Mouse (Mus musculus): ENCODE results near the gene Duoxa2. TPM values are rescaled to one million over a fixed set of nuclear protein-coding genes. Genes with fewer than 3 reads are reported as not detected.

Gene Duoxa2
- polyA plus RNA-seq (2014; fragmentation: Nextera tagmentation; extraction: Ambion mirVana), result 0.46 TPM in 1 of 2 replicates, not detected in the other

DNA sequence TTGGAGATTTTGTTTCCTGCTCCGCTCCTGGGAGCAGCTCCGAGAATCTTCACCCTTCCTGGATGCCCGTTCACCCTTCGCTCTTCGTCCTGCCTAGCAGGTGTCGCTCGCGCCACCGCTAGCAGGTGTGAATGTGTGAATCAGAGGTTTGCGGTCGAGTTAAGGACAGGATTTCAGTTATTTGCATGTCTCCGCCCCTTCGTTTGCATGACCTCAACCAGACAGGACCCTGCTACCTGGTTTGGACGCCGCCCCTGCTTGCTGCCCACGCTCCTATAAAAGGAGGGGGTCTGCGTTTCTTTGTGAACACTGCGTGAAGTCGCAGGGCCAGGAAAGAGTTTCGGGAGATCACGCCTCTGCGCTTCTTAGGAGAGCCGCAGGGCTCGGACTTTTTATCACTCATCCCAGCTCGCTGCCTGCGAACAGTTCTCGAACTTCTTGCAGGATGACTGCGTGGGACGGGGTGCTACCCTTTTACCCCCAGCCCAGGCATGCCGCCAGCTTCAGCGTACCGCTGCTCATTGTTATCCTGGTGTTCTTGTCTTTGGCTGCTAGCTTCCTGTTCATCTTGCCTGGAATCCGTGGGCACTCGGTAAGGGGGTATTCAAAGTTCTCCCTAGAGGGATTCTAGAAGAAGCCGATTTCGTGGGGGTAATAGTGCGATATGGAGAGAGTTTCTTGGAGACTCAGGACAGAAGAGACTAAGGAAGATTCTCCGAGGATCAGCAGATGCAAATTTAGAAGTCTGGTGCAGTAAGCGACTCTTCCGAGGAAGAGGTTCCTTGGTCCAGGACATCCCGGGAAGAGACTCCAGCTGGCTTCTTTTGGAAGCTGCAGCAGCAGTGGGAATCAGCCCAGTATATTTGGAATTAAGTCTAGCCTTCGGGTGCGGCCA lies at the start of gene Duoxa2:
TSS of gene Duoxa2 (plus strand) at position 305 of the 895 bp plus-strand sequence.
- peak within 1 kb of the TSS; percentile 22 for H3K4me3 ChIP-seq (replicated peaks; ENCODE audit: low read length)
- ATAC-seq (ENCODE audit: low FRiP score) (no peak), DNase-seq (ENCODE audit: low spot score) (no peak)
- H3K4me1 ChIP-seq (replicated peaks; ENCODE audit: control insufficient read depth, insufficient read depth, low read length), result peaks cover 33% of the 10 kb centered on the region
- H3K27me3 ChIP-seq (ENCODE audit: control insufficient read depth, insufficient read depth, low read length), result peaks cover 94% of the 10 kb centered on the region
- H3K9me3 ChIP-seq (ENCODE audit: control insufficient read depth, low read length), result no peaks in the 10 kb centered on the region
- H3K9ac ChIP-seq, result no peak within 1 kb of the TSS
- 1% methylated on average over 43 of the region's 43 CpGs for WGBS
- H3K36me3 ChIP-seq (replicated peaks; ENCODE audit: control insufficient read depth, insufficient read depth), result no peaks in the 10 kb centered on the region
- H3K4me2 ChIP-seq (replicated peaks), result peak within 1 kb of the TSS; percentile 46
- no peak within 1 kb of the TSS for H3K27ac ChIP-seq

DNA sequence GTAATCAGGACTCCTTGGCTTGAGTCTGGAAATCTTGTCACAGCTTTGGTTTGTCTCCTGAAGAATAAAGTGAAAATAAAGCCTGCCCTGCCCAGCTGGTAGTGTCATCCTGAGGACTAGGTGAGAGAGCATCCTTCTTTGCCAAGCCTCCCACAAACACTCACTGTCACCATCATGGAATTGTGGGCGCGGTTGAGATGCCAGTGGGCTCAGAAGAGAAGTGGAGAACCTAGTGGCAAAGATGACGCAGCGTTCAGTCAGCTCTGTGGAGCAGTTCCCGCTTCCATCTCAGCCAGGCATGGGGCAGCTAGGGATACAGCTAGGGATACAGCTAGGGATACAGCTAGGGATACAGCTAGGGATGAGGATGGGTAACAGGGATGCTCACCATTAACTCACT lies 42.7 kb upstream of the Duoxa2 start:
- Histone ChIP-seq H3K27ac (no peak overlapping the region), H3K36me3 (replicated peaks; ENCODE audit: control insufficient read depth, insufficient read depth) (no peaks in the 10 kb centered on the region), H3K9ac (no peak overlapping the region), H3K4me2 (replicated peaks) (no peak overlapping the region), H3K4me3 (replicated peaks; ENCODE audit: low read length) (no peak overlapping the region), H3K9me3 (ENCODE audit: control insufficient read depth, low read length) (no peaks in the 10 kb centered on the region), H3K4me1 (replicated peaks; ENCODE audit: control insufficient read depth, insufficient read depth, low read length) (no peaks in the 10 kb centered on the region), H3K27me3 (ENCODE audit: control insufficient read depth, insufficient read depth, low read length) (no peaks in the 10 kb centered on the region)
- DNase-seq (ENCODE audit: low spot score), result no peak
- 93% methylated on average over 5 of the region's 5 CpGs for WGBS
- no peak for ATAC-seq (ENCODE audit: low FRiP score)

- H3K27ac ChIP-seq, result no peak overlapping the region
- H3K4me1 ChIP-seq (replicated peaks; ENCODE audit: control insufficient read depth, insufficient read depth, low read length), result peaks cover 8% of the 10 kb centered on the region; the same call in 1 of the 2 replicates
- WGBS, result 95% methylated on average over 5 of the region's 5 CpGs
- no peaks in the 10 kb centered on the region for H3K36me3 ChIP-seq (replicated peaks; ENCODE audit: control insufficient read depth, insufficient read depth)
- no peak overlapping the region for H3K9ac ChIP-seq
- no peak overlapping the region for H3K4me3 ChIP-seq (replicated peaks; ENCODE audit: low read length)
- H3K27me3 ChIP-seq (ENCODE audit: control insufficient read depth, insufficient read depth, low read length), result no peaks in the 10 kb centered on the region
- ATAC-seq (ENCODE audit: low FRiP score), result no peak
- H3K9me3 ChIP-seq (ENCODE audit: control insufficient read depth, low read length), result no peaks in the 10 kb centered on the region
- H3K4me2 ChIP-seq (replicated peaks), result no peak overlapping the region
- no peak for DNase-seq (ENCODE audit: low spot score)
Observed at GRCm38 (mm10) chr2:122260729-122261128, 38.0 kb upstream of the Duoxa2 start.

DNA sequence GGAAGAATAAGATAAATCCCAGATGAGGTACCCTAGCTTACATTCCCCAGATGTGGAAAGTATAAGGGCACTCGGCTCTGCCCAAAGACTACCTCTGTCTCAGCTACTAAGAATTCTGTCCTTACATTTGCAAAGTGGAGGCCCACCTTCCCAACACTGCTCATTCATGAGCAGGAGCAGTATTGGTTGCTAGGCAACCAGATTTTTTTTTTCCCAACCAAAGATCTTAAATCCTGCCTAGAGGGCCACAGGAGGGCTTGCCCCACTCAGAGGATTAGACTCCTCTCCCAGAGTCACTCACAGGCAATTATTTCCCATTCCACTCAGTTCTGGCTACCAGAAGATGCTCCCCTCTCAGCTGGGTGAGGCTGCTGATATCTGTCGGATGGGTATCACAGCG lies 34.0 kb upstream of the Duoxa2 start:
- no peak overlapping the region for H3K4me2 ChIP-seq (replicated peaks)
- ATAC-seq (ENCODE audit: low FRiP score) (peak; percentile 72), DNase-seq (ENCODE audit: low spot score) (peak; percentile 68)
- H3K27me3 ChIP-seq (ENCODE audit: control insufficient read depth, insufficient read depth, low read length), result no peaks in the 10 kb centered on the region
- H3K36me3 ChIP-seq (replicated peaks; ENCODE audit: control insufficient read depth, insufficient read depth), result no peaks in the 10 kb centered on the region
- no peak overlapping the region for H3K4me3 ChIP-seq (replicated peaks; ENCODE audit: low read length)
- no peak overlapping the region for H3K27ac ChIP-seq
- 62% methylated on average over 3 of the region's 3 CpGs for whole genome bisulfite sequencing
- H3K9me3 ChIP-seq (ENCODE audit: control insufficient read depth, low read length), result no peaks in the 10 kb centered on the region
- no peak overlapping the region for H3K9ac ChIP-seq
- H3K4me1 ChIP-seq (replicated peaks; ENCODE audit: control insufficient read depth, insufficient read depth, low read length), result peaks cover 8% of the 10 kb centered on the region; the same call in 1 of the 2 replicates

DNA sequence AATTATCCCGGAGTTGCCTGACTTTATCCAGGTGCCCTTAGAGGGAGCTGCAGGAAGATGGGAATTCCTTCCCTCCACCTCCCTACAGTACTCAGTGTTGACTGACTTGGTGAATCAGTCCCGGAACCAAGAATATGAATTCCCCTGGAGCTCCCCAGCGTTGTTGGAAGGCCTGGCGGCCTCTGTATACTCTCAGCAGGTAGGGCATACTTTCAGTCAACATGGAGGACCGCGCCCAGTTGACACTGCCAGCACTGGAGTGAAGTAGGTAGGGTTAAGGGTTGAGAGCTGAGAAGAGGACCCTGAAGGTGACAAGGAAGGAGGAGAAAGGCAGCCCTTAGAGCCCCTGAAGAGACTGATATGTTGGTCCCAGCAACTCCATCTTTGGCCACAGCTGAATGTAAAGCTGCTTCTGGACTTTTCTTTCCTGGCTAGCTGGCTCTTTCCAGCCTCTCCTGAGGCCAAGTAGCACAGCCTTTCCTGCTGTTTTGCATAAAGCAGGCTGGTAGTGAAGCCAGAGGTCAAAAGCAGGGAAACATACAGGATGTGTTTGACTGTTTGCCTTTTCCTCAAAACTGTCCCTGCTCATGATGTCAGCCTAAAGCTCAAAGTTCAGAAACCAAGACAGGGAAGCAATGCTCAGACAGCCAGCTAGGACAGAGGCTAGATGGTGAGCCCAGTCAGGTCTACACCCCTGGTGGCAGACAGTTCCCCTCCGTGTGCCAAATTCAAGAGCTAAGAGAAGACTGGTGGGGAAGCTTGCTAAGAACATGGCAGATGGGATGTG lies 32.1 kb upstream of the Duoxa2 start:
- ATAC-seq (ENCODE audit: low FRiP score), result no peak
- no peaks in the 10 kb centered on the region for H3K9me3 ChIP-seq (ENCODE audit: control insufficient read depth, low read length)
- H3K4me3 ChIP-seq (replicated peaks; ENCODE audit: low read length), result no peak overlapping the region
- no peak overlapping the region for H3K27ac ChIP-seq
- no peaks in the 10 kb centered on the region for H3K36me3 ChIP-seq (replicated peaks; ENCODE audit: control insufficient read depth, insufficient read depth)
- no peaks in the 10 kb centered on the region for H3K27me3 ChIP-seq (ENCODE audit: control insufficient read depth, insufficient read depth, low read length)
- H3K4me2 ChIP-seq (replicated peaks), result no peak overlapping the region
- DNase-seq (ENCODE audit: low spot score), result no peak
- 95% methylated on average over 7 of the region's 7 CpGs for WGBS
- H3K9ac ChIP-seq, result no peak overlapping the region
- peaks cover 8% of the 10 kb centered on the region; the same call in 1 of the 2 replicates for H3K4me1 ChIP-seq (replicated peaks; ENCODE audit: control insufficient read depth, insufficient read depth, low read length)

DNA sequence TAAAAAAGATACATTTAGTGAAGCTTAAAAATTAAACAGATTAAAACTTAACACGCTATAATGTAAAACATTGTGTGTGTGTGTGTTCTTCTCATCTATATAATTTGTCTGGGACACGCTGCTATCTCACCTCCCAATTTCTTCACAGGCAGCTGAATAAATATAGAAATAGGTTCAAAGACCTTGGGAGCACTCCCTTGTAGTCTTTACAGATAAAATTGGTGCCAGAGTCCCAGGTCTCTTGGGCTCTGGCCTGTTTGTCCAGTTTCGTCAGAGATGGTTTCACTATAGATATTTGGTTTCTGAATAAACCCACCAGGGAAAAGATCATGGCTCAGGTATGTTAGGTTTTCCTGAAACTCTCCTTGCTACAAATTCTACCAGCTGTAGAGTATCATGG lies 19.9 kb upstream of the Duoxa2 start:
- Histone ChIP-seq H3K4me1 (replicated peaks; ENCODE audit: control insufficient read depth, insufficient read depth, low read length) (no peaks in the 10 kb centered on the region), H3K4me3 (replicated peaks; ENCODE audit: low read length) (no peak overlapping the region), H3K27me3 (ENCODE audit: control insufficient read depth, insufficient read depth, low read length) (no peaks in the 10 kb centered on the region), H3K9me3 (ENCODE audit: control insufficient read depth, low read length) (no peaks in the 10 kb centered on the region), H3K9ac (no peak overlapping the region), H3K36me3 (replicated peaks; ENCODE audit: control insufficient read depth, insufficient read depth) (no peaks in the 10 kb centered on the region), H3K27ac (no peak overlapping the region), H3K4me2 (replicated peaks) (no peak overlapping the region)
- DNase-seq (ENCODE audit: low spot score) (no peak), ATAC-seq (ENCODE audit: low FRiP score) (no peak)
- WGBS, result 97% methylated on average over 3 of the region's 3 CpGs

DNA sequence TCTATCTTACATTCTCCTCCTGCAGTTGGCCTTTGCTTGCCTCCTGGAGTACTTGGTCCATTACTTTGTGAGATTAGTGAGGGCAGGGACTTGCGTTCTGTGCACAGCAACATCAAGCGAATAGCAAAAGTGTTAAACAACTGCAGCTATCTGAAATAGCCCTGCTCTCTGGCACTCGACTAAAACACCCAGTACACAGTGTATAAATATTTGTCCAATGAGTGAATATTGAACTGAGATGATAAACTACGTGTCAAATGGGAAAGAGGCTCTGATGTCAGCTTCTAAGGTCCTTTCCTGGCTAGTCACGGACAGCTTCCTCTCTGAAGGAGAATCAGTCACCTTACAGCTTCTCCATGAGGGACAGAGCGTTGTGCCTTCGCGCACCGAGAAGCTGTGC lies 14.6 kb upstream of the Duoxa2 start:
- H3K27me3 ChIP-seq (ENCODE audit: control insufficient read depth, insufficient read depth, low read length), result no peaks in the 10 kb centered on the region
- H3K9me3 ChIP-seq (ENCODE audit: control insufficient read depth, low read length), result no peaks in the 10 kb centered on the region
- DNase-seq (ENCODE audit: low spot score) (no peak), ATAC-seq (ENCODE audit: low FRiP score) (no peak)
- H3K27ac ChIP-seq, result no peak overlapping the region
- H3K4me3 ChIP-seq (replicated peaks; ENCODE audit: low read length), result no peak overlapping the region
- H3K4me2 ChIP-seq (replicated peaks), result no peak overlapping the region
- no peaks in the 10 kb centered on the region for H3K4me1 ChIP-seq (replicated peaks; ENCODE audit: control insufficient read depth, insufficient read depth, low read length)
- 88% methylated on average over 9 of the region's 9 CpGs for WGBS
- H3K36me3 ChIP-seq (replicated peaks; ENCODE audit: control insufficient read depth, insufficient read depth), result no peaks in the 10 kb centered on the region
- H3K9ac ChIP-seq, result no peak overlapping the region

DNA sequence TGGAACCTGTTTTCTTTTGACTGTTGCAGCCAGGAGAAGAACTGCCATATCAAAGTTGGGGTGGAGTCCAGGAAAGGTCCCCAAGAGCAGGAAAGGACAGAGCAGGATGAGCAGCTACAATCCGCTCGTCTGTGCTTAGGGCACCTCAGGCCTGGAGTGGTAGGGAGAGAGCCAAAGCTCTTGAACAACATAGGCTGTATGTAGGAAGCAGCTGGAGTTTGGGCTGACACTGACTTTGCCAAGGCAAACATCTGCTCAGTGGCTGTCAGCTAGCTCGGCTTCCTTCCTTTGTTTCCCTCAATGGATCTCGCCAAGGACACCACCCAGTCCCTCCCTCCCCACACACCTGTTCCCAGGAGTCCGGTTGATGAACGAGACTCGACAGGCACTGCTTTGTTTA lies 12.6 kb upstream of the Duoxa2 start:
- Histone ChIP-seq H3K27me3 (ENCODE audit: control insufficient read depth, insufficient read depth, low read length) (no peaks in the 10 kb centered on the region), H3K36me3 (replicated peaks; ENCODE audit: control insufficient read depth, insufficient read depth) (no peaks in the 10 kb centered on the region), H3K4me1 (replicated peaks; ENCODE audit: control insufficient read depth, insufficient read depth, low read length) (no peaks in the 10 kb centered on the region), H3K4me3 (replicated peaks; ENCODE audit: low read length) (no peak overlapping the region), H3K27ac (no peak overlapping the region), H3K4me2 (replicated peaks) (no peak overlapping the region), H3K9ac (no peak overlapping the region), H3K9me3 (ENCODE audit: control insufficient read depth, low read length) (no peaks in the 10 kb centered on the region)
- WGBS, result 53% methylated on average over 7 of the region's 7 CpGs
- no peak for ATAC-seq (ENCODE audit: low FRiP score)
- DNase-seq (ENCODE audit: low spot score), result no peak

GRCm38 (mm10) chr2:122294916-122295315 lies 3.8 kb upstream of the Duoxa2 start:
- H3K4me1 ChIP-seq (replicated peaks; ENCODE audit: control insufficient read depth, insufficient read depth, low read length), result peaks cover 20% of the 10 kb centered on the region
- H3K36me3 ChIP-seq (replicated peaks; ENCODE audit: control insufficient read depth, insufficient read depth), result no peaks in the 10 kb centered on the region
- 3% methylated on average over 7 of the region's 7 CpGs for WGBS
- ATAC-seq (ENCODE audit: low FRiP score) (no peak), DNase-seq (ENCODE audit: low spot score) (no peak)
- no peak overlapping the region for H3K9ac ChIP-seq
- H3K27ac ChIP-seq, result no peak overlapping the region
- H3K9me3 ChIP-seq (ENCODE audit: control insufficient read depth, low read length), result no peaks in the 10 kb centered on the region
- peaks cover 64% of the 10 kb centered on the region for H3K27me3 ChIP-seq (ENCODE audit: control insufficient read depth, insufficient read depth, low read length)
- H3K4me3 ChIP-seq (replicated peaks; ENCODE audit: low read length), result no peak overlapping the region
- no peak overlapping the region for H3K4me2 ChIP-seq (replicated peaks)
